Mouse (Mus musculus) hindbrain, embryonic 11.5 days (tissue): ENCODE measurements around the gene Akt2. TPM values are rescaled to one million over a fixed set of nuclear protein-coding genes. Genes with fewer than 3 reads are reported as not detected.

Experiments used
- ATAC-seq: fragments of 200-750 bp; cut with Nextera tagmentation; 2 replicates; pipeline ENCODE4 v1.8.0; 2017; ENCODE audit warnings: mild to moderate bottlenecking, moderate TSS enrichment, moderate library complexity; ENCODE audit not compliant: low FRiP score
- DNase-seq: peaks from one replicate; pipeline ENCODE4 v3.0.0-alpha.2; 2015; ENCODE audit warnings: low spot score
- H3K27ac ChIP-seq: fragments of 300-500 bp; sonication (generic); 2 replicates; pipeline ENCODE4 v1.5.1; 2014; ENCODE audit warnings: mild to moderate bottlenecking, low read depth, low read length
- H3K27me3 ChIP-seq: fragments of 300-500 bp; sonication (generic); 2 replicates; pipeline ENCODE4 v1.6.1; 2014; ENCODE audit warnings: mild to moderate bottlenecking, low read length, moderate library complexity, mixed read lengths; ENCODE audit not compliant: control insufficient read depth, insufficient read depth
- H3K36me3 ChIP-seq: fragments of 300-500 bp; sonication (generic); 2 replicates; pipeline ENCODE4 v1.6.1; 2014; ENCODE audit warnings: mild to moderate bottlenecking, low read length, moderate library complexity, mixed read lengths; ENCODE audit not compliant: control insufficient read depth, insufficient read depth
- H3K4me1 ChIP-seq: fragments of 300-500 bp; sonication (generic); replicated peaks from 2 replicates; pipeline ENCODE4 v1.6.1; 2014; ENCODE audit warnings: low read length, mixed read lengths; ENCODE audit not compliant: control insufficient read depth, insufficient read depth
- H3K4me2 ChIP-seq: fragments of 300-500 bp; sonication (generic); replicated peaks from 2 replicates; pipeline ENCODE4 v1.6.1; 2014; ENCODE audit warnings: mild to moderate bottlenecking, low read depth, low read length
- H3K4me3 ChIP-seq: fragments of 300-500 bp; sonication (generic); 2 replicates; pipeline ENCODE4 v1.5.1; 2014; ENCODE audit warnings: low read depth, low read length
- H3K9ac ChIP-seq: fragments of 300-500 bp; sonication (generic); 2 replicates; pipeline ENCODE4 v1.6.1; 2014; ENCODE audit warnings: low read depth, low read length
- H3K9me3 ChIP-seq: fragments of 300-500 bp; sonication (generic); 2 replicates; pipeline ENCODE4 v1.6.1; 2016; ENCODE audit warnings: low read length; ENCODE audit not compliant: control insufficient read depth
- WGBS: fragments of 180-500 bp; shearing (Covaris S2); extraction: QIAGEN DNeasy Blood & Tissue Kit; methylation state at CpG from one replicate; pipeline ENCODE4 v1.1.7; 2014; 5-methylcytosine and 5-hydroxymethylcytosine counted together
- polyA plus RNA-seq: library from polyadenylated mRNA; unstranded; fragments of >200 nt; fragmentation: Nextera tagmentation; extraction: Ambion mirVana; gene quantifications from 2 replicates; pipeline ENCODE4 v1.2.1, GENCODE M21; 2014

The Akt2 gene
- polyA plus RNA-seq, 1 experiment from 2014 or later: 67.5 TPM

GRCm38 (mm10) chr7:27606481-27607254 is 15.3 kb downstream of the Akt2 start:
- Histone ChIP-seq H3K4me1 (peaks cover 9% of the 10 kb centered on the region; the same call in 1 of the 2 replicates), H3K27me3 (no peaks in the 10 kb centered on the region), H3K9me3 (no peaks in the 10 kb centered on the region), H3K27ac (peak overlapping the region; percentile 56; the same call in 1 of the 2 replicates), H3K4me3 (no peak overlapping the region), H3K4me2 (no peak overlapping the region), H3K9ac (no peak overlapping the region), H3K36me3 (no peaks in the 10 kb centered on the region)
- peak; percentile 47; the same call in 1 of the 2 replicates for ATAC-seq
- DNase-seq: peak; percentile 8
- 62% methylated on average over 10 of the region's 10 CpGs for WGBS

GRCm38 (mm10) chr7:27607580-27607979 is 16.2 kb downstream of the Akt2 start:
- Histone ChIP-seq H3K4me3 (no peak overlapping the region), H3K9me3 (no peaks in the 10 kb centered on the region), H3K4me2 (no peak overlapping the region), H3K27me3 (no peaks in the 10 kb centered on the region), H3K9ac (no peak overlapping the region), H3K27ac (peak overlapping the region; percentile 56), H3K4me1 (peaks cover 9% of the 10 kb centered on the region; the same call in 1 of the 2 replicates), H3K36me3 (no peaks in the 10 kb centered on the region)
- 42% methylated on average over 5 of the region's 5 CpGs for WGBS
- ATAC-seq (peak; percentile 43), DNase-seq (peak; percentile 15)

GRCm38 (mm10) chr7:27608130-27608529 is 16.8 kb downstream of the Akt2 start:
- 86% methylated on average over 3 of the region's 3 CpGs for WGBS
- Histone ChIP-seq H3K4me3 (no peak overlapping the region), H3K9ac (no peak overlapping the region), H3K9me3 (no peaks in the 10 kb centered on the region), H3K27ac (no peak overlapping the region), H3K36me3 (no peaks in the 10 kb centered on the region), H3K27me3 (no peaks in the 10 kb centered on the region), H3K4me2 (no peak overlapping the region), H3K4me1 (peaks cover 9% of the 10 kb centered on the region; the same call in 1 of the 2 replicates)
- DNase-seq (no peak), ATAC-seq (no peak)

GRCm38 (mm10) chr7:27609285-27609684 is 17.9 kb downstream of the Akt2 start:
- H3K36me3 ChIP-seq: no peaks in the 10 kb centered on the region
- 97% methylated on average over 4 of the region's 4 CpGs for WGBS

GRCm38 (mm10) chr7:27609688-27610087 is 18.3 kb downstream of the Akt2 start:
- Histone ChIP-seq H3K4me3 (no peak overlapping the region), H3K9me3 (no peaks in the 10 kb centered on the region), H3K27ac (no peak overlapping the region), H3K27me3 (no peaks in the 10 kb centered on the region), H3K36me3 (no peaks in the 10 kb centered on the region), H3K9ac (no peak overlapping the region), H3K4me2 (no peak overlapping the region), H3K4me1 (peaks cover 9% of the 10 kb centered on the region; the same call in 1 of the 2 replicates)
- no peak for ATAC-seq
- WGBS: 81% methylated on average over 2 of the region's 2 CpGs
- DNase-seq: no peak

More at GRCm38 (mm10) chr7:27609285-27609684, 17.9 kb downstream of the Akt2 start:
- H3K4me3 ChIP-seq: no peak overlapping the region
- H3K9me3 ChIP-seq: no peaks in the 10 kb centered on the region
- no peak overlapping the region for H3K27ac ChIP-seq
- DNase-seq (no peak), ATAC-seq (no peak)
- H3K27me3 ChIP-seq: no peaks in the 10 kb centered on the region
- H3K4me1 ChIP-seq: peaks cover 9% of the 10 kb centered on the region; the same call in 1 of the 2 replicates
- no peak overlapping the region for H3K4me2 ChIP-seq
- H3K9ac ChIP-seq: no peak overlapping the region

- WGBS: 95% methylated on average over 3 of the region's 3 CpGs
- ATAC-seq (no peak), DNase-seq (no peak)
- no peak overlapping the region for H3K4me2 ChIP-seq
- no peaks in the 10 kb centered on the region for H3K27me3 ChIP-seq
- peaks cover 7% of the 10 kb centered on the region; the same call in 1 of the 2 replicates for H3K4me1 ChIP-seq
- H3K9ac ChIP-seq: no peak overlapping the region
- no peaks in the 10 kb centered on the region for H3K36me3 ChIP-seq
- H3K9me3 ChIP-seq: no peaks in the 10 kb centered on the region
- H3K27ac ChIP-seq: no peak overlapping the region
- H3K4me3 ChIP-seq: no peak overlapping the region
These were observed 19.0 kb downstream of the Akt2 start for GRCm38 (mm10) chr7:27610370-27610769.

GRCm38 (mm10) chr7:27610871-27611270 is 19.5 kb downstream of the Akt2 start:
- DNase-seq (no peak), ATAC-seq (no peak)
- whole genome bisulfite sequencing: 92% methylated on average over 5 of the region's 5 CpGs
- Histone ChIP-seq H3K9me3 (no peaks in the 10 kb centered on the region), H3K36me3 (no peaks in the 10 kb centered on the region), H3K9ac (no peak overlapping the region), H3K4me3 (no peak overlapping the region), H3K4me2 (no peak overlapping the region), H3K27me3 (no peaks in the 10 kb centered on the region), H3K27ac (no peak overlapping the region), H3K4me1 (peaks cover 7% of the 10 kb centered on the region; the same call in 1 of the 2 replicates)

- Histone ChIP-seq H3K27ac (peak overlapping the region; percentile 49; the same call in 1 of the 2 replicates), H3K4me3 (no peak overlapping the region), H3K9ac (no peak overlapping the region), H3K36me3 (0 out of 2 replicates have a peak, but pooled peaks cover 2% of the 10 kb centered on the region), H3K4me2 (no peak overlapping the region), H3K27me3 (no peaks in the 10 kb centered on the region), H3K9me3 (no peaks in the 10 kb centered on the region), H3K4me1 (no peaks in the 10 kb centered on the region)
- ATAC-seq: no peak
- no peak for DNase-seq
- 77% methylated on average over 4 of the region's 4 CpGs for WGBS
These were observed 21.6 kb downstream of the Akt2 start for GRCm38 (mm10) chr7:27612940-27613339.
